Mouse (Mus musculus) ovary, postnatal 14 days (tissue): ENCODE data around the gene Pex14.
A peak's percentile ranks its signal among the peaks of the same experiment; 100 is the strongest.
"Not testable (repeated sequence)": the region's sequence is repeated elsewhere in the genome, so short reads cannot be mapped to it uniquely, and the experiment has no call there.

Experiments used
- DNase-seq: peaks from one replicate; pipeline ENCODE4 v3.0.0; 2022; ENCODE audit warnings: low spot score

Gene Pex14

DNA sequence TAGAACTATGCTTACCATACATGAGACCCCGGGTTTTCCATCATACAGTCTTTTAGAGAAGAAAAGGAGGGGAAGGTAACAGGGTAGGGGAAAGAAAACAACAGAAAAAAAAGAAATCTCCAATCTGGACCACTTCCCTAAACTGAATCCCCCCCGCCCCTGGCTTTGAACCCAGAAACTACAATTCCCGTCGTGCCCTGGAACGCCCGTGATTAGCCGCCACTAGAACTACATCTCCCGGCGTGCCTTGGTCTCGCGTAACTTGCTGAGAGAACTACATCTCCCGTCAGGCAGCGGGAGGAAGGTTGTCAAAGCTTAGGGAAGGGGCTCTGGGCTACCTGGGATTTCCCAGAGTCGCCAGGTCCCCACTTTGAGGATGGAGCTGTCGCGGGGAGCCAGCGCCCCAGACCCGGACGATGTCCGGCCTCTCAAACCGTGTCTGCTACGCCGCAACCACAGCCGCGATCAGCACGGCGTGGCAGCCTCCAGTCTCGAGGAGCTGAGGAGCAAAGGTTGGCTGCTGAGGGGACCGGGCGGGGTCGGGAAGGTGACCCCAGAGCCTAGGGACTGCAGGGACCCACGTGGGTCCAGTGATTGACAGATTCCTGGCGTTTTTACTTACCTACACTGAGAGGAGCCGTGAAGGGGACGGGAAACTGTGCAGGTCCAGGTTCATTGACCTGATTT lies 4.3 kb upstream of the Pex14 start, which contains the start of gene Dffa:
Gene Dffa, plus strand, starts transcription at position 272 of the 687 bp plus-strand sequence.
- peak; percentile 86 for DNase-seq

DNA sequence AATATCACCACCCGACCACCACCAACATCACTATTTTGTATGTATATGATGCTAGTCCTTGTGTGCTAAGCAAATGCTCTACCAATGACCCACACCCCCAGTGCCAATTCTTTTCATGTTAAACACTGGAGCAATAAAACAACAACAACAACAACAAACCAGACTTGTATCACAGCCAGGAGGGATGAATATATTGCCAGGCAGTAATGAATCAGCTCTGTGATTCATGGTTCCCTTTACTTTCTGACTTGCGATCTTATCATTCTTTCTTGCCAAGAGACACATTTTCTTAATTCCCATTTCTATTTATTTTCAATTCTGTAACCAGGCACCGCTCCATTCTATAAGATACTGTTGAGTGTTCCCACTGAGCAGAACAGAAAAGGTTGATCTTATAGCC lies 1.8 kb upstream of the Pex14 start:
- DNase-seq = no peak

DNA sequence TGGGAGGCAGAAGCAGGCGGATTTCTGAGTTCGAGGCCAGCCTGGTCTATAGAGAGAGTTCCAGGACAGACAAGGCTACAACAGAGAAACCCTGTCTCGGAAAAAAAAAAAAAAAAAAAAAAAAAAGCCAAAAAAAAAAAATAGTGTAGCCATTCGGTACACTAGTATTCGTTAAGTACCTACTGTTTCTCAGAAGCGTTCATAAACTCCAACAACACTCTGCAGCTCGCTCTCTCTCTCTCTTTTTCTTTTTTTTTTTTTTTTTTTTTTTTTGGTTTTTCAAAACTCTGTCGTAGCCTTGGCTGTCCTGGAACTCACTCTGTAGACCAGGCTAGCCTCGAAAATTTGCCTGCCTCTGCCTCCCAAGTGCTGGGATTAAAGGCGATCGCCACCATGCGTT lies 773 bp upstream of the Pex14 start:
- DNase-seq = not testable (repeated sequence)

DNA sequence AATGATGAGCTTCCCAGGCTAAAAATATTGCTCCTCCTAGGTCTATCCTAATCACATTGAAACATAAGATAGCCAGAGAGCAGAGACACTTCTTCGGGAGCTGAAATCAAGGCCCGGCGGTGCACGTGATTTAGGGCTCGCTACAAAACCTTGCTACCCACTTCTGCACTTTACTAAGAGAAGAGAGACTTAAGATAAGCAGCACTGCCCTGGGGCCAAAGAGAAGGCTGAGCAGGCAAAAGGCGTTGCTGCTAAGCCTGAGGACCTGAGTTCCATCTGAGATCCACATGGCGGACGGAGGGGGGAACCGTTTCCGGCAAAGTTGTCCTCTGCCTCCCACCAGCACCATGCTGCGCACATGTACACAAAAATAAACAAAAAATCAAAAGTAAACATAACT lies 1.1 kb downstream of the Pex14 start:
- no peak for DNase-seq

DNA sequence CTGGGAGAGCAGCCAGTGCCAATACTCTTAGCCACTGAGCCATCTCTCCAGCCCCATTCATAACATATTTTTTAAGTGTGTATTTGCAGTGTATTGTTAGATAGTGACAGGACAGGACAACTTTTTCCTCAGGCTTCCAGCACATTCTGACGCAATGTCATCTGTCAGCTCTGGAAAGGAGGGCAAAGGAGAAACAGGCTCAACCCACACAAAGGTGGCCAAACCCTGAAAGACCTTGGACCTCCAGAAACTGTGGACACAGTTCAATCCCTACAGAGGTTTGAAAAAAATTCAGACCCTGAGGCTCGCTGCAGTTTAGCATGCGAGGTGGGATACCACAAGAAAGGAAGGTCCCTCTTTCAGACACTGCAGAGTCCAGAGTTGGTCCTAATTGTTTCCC lies 1.7 kb downstream of the Pex14 start:
- DNase-seq = no peak

DNA sequence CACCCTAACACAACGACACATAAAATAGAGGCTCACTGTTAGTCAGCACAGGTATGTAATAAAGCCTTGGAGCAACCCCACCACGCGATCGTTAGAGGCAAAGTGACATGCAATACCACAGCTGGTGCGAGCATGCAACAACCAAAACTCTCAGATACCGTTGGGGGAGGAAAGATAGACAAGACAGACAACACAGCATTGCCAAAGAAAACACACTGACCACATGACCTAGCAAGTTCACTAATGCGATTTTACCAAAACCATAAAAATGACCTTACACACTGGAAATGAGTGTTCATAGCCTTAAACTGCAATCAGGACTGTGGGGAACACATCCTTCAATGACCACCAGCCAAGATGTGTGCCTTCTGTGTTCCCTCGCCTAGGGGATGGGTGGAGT lies 8.3 kb downstream of the Pex14 start:
- DNase-seq = no peak

DNA sequence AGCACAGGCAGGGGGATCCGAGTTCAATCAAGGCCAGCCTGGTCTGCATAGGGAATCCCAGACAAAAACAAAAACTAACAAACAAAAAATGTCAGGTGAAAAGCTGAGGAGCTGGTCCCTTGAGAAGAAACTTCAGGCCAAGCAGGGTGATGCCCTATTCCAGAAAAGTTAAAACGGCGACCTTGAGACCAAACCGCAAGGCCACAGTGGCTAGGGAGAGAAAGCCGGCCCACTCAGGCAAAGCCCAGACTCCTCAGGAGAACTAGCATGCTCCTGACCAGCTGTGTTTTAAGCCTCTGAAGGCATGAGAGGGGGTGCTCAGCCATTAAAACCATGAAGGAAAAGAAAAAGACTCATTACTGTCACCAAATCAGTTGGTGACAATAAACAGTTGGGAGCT lies 14.3 kb downstream of the Pex14 start:
- no peak for DNase-seq

DNA sequence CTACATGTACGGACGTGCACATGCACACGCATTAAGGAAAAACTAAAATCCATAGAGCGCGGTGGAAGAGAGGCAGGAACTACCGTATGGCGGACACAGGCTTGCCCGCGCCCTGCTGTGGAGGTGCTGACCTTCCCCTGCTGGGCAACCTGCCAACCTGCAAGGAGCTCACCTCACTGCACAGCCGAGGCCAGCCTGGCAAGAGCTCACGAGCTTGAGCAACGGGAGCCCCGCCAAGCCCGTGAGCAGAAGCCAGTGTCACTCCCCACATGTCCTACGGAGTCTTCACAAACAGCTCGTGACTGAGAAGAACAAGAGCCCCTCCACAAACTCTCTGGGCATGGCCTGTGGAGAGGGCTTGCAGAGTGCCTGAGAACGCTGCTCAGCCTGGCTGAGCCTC lies 18.1 kb downstream of the Pex14 start:
- peak; percentile 47 for DNase-seq

DNA sequence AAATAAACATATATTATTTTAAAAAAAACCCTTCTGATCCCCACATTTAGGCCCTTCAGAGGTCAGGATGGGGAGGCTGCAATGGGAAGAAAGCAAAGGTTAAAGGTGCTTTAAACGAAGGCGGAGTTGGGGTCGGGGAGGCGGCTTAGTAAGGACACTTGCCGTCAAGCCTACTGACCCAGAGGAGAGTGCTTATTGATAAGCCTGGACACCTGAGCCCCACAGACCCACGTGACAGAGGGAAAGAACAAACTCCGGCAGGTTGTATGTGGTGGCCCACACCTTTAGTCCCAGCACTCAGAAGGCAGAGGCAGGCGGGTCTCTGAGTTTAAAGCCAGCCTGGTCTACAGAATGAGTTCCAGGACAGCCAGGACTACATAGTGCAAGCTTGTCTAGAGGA lies 19.6 kb downstream of the Pex14 start:
- DNase-seq = no peak

DNA sequence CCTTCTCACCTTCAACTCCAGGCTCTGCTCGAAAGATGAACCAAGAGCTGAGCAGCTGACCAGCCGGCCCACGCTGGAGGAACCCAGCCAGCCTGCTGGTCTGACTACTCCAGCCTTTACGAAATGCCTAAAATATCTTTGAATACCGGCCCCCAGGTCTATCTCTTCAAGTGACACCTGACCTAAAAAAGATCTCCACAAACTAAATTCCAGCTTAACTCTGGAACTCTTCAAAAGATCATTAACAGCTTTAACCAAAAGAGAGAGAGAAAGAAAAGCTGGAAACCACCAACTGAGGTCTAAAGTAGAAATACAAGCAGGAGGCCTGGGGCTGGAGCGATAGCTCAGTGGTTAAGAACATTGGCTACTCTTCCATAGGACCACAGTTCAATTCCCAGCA lies 20.0 kb downstream of the Pex14 start:
- DNase-seq = no peak

DNA sequence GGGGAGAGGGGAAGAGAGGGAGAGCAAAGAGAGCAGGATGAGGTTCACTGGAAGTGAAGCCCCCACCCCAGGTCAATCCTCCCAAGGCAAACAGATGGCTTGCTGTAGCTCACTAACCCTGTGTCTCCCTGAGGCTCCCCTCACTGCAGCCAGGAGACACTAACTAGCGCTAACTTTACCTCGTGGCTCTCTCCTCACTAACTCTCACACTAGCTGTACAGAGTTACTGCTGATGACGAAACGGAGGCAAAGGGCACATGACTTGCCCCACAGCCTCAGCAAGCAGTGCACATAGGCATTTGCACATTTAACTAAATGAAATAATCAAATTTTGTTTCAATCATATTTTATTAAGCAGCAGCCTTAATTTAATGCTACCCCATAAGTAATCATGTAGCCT lies 21.4 kb downstream of the Pex14 start:
- DNase-seq = no peak

DNA sequence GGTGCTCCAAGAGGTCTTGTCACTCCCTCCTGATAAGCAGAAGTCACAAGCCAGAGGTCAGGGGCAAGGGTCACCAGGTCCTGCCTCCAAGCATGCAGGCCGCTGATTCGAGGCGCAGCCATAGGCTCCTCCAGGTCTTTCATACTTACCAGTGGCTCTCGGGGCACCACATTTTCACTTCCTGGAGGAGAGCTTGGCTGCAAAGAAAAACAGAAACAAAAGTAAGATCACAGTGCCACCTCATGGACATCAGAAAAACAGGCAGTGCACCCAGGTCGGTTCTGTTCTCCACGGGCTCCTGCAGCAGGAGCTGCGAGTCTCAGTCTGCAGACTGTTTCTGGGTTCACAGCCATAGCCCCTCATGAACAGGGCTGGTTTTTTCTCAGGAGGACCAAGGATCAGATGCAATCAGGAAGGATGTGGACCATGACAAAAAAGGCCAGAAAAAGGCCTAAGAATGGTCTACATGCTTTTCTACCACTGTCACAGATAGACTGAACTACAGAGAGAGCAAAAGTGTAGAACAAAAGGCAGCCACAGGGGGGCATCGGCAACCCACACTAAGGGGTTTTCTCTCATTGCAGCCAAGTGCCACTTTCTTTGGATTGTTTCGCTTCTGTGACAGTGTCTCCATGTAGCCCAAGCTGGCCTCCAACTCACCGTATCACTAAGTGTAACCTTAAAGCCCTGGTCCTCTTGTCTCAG lies 23.7 kb downstream of the Pex14 start:
- DNase-seq = peak; percentile 43

DNA sequence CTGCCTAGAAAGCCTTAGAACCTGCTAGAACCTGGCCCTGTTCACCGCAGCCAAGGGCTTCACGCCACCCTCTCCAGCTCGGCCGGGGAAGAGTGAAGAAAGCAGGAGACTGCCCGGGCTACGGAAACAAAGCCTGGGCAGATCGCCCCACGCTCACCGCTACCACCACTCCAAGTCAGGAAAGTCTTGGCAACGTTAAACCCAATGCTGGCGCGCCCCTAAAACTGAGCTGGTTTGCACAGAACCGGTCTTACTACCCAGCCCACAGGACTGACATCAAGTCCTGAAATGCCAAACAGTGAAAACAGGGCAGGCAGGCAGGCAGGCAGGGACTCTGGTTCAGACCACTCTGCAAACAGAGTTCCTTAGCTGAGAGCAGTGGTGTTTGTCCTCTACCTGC lies 24.6 kb downstream of the Pex14 start:
- no peak for DNase-seq

DNA sequence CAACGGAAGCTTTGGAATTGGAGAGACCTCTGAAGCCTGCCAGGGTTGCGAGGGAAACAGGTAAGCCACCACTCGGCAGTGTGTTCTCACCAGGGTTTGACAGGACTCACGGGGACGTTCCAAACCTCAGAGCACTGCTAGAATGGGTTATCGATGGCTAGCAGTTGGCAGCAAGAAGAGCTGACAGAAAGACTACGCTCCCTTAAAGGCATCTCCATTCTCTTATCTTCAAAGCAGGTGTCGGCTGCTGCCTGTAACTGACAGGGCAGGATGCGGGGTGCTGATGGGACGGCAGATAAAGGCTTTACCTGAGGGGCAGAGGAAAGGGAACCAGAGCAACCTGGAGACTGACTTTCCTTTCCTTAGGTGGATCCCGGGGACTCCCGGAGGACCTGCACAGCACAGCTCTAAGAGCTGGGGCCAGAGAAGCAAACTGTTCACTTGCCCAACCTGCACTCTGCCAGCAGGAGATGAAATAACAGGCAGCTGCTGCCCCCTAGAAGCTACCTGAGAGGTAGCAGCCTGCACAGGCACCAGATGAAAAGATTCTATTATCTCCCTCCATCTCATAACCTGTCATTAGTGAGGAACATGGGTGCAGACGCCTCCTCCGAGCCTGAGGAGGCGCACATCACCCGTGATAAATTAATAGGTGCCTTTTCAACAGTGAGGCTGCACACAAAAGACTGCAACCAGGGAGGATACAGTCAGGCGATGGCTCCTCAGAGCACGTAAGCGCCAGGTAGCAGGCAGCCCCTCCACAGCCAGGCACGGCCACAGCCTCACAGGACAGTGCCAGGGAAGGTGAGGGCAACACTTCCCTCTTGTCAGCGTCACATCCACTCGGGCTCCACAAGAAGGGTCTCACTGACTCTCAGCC lies 32.8 kb downstream of the Pex14 start:
- no peak for DNase-seq

DNA sequence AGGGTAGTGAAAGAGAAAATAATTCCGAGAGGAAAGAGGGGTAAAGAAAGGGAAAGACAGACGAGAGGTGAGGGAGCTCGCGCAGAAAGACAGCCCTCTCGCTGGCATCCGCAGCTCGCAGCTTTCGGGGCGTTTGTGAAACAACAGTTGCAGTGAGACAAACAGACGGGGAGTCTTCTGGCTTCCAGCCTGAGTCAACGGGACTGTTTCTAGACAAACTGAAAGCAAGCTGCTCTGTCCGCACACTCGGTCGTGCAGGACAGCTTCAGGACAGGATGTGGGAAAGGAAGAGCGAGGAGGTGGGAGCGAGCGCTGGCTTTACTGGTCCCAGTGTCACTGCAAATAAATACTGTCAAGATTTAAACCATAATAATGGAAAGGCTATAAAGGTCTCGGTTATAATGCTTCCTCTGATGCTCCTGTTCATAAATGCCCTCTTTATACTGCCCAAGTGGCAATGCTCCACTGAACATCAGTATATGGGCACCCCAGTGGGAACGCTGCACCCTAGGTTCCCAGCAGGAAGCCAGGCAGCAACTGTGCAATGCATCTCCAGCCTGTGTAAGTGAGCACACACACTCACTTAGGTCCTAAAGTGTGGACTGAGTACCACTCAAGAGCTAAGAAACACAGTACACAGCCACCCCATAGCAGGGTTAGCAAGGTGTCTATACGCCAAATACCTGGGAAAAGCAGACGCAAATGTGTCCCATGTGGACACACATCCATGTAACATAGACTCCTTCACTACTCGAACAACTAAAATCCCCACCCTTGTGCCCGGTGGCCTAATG lies 35.4 kb downstream of the Pex14 start:
- DNase-seq = no peak

DNA sequence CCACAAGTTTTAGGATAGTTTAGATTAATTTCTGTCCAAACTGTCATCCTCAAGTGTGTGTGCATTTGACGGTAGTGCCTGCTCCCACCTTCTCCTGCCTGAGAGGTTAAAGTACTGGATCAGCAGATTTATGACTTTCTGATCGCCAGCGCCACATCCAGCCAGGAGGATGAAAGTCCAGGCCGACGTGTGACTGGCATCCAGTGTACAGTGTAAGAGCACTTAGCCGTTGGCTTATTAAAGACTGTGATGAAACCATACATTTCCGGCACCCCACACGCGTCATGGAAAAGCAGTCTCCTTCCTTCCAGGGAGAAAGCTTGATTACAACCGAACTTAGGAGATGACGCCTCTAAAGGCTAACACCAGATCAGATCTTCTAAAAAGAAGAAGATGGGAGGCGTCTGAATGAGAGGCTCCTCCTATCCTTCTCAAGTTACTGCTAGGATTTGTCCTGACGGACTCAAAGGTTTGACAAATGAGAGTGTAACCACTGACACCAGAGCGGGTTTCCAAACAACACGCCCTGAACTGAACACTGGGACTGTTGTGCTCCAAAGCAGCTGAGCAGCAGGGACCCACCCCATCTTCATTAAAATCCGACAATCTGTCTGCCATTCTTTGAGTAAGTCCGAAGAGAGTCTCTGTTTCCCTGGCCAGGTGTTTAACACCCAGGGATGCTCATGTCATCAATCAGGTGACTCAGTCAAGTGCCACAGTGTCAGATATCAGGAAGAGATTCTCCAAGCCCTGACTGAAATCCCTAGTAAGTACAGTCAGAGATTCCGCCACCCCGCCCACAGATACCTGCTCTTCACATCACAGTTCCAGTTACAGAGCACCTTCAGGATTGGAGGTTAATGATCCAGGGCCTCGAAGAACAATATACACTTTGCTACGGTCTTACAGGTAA lies 37.0 kb downstream of the Pex14 start:
- DNase-seq = no peak

DNA sequence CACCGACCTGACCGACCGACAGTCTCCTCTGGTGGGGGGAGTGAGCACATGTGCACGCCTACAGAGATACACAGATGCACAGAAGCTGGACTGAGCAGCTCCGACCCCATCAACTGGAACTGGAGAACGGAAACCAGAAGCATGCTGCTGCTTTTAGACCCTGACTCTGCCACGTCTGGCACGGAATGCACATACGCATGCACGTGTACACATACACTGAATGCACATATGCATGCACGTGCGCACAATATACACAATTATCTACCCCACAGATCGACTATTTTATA lies 38.3 kb downstream of the Pex14 start:
- no peak for DNase-seq

DNA sequence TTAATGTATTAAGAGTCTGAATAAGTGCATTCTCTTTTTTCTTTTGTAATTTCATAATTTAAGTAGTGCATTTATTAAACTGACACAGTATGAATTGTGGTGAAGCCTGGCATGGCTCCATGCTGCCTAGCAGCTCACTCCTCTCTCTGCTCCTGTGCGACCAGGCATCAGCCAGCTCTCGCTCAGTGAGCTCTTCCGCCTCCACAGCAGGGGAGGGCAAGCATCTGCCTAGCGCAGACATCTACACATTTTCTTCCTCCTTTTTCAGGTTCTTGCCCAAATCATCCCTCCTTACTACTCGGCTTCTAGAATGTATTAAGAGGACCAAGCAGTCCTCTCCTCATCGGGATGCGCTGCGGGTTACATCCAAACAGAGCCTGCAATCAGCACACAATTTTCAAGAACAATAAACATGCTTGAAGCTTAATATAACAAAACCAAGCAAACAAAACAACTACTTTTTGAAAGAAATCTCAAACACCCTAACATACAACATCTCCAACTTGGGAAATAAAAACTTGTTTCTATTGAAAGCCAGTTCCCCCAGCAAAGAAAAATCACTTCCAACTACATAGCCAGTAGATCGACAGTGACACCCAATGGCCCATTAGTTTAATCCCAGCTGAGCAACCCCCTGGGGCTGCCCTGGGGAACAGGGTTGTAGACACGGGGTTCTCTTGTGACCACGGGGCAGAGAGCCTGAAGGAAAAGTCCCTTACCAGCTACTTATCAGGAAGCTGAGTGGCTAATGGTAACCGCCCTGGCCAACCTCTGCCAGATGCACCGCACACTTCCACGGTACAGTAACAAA lies 38.9 kb downstream of the Pex14 start:
- no peak for DNase-seq

DNA sequence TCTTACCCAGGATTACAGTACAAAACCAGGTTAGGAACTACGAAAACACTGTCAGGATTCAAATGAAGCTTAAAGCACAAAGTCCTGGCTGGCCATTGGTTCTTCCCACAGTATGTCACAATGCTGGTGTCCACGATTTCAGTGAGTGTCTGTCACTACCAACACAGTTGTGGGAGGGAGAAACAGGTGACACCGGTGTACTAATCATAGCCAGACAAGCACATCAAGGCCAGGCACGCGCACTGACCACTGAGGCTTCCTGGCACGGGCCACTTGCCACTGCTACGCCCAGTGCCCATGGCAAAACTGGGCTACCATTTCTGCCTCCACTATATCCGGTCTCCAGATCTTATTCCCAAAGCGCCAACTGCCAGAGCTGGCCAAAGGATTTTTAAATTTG lies 40.0 kb downstream of the Pex14 start:
- no peak for DNase-seq

DNA sequence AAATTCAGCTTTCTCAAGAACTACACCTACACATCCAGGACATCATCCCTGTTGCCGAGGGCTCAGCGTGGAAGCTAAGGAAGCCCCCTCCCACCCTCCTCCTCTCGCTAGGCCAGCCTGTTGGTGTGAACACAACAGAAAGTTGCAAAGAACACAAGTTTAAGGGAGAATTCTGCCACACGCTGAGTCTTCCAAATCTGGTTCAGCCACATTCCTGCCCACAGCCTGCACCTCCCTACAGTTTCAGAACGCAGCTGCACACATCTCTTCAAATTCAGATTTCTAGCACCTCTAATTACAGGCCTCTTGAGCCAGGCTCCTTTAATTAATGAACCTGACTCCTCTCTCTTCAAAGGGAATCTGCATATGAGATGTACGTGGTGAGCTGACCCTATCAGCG lies 41.4 kb downstream of the Pex14 start:
- no peak for DNase-seq
